Mouse (Mus musculus): ENCODE measurements around the gene Sprn.

DNA sequence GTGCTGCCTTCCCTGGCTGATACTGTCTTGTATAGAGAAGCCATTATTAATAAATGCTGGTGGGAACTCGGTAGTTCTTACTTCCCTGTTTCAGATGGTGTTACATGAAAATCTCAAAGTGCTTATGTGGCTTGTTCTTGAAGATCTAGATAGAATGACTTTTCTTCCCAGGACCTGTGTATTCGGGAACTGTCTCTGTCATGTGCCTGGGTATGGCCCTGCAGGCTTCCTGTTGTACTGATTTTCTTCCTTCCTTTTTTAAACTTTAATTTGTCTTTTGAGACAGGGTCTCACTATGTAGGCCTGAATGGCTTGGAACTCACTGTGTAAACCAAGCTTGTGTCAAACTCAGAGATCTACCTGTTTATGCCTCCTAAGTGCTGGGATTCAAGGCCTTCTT, 26.8 kb downstream of the Sprn start:
- TF ChIP-seq CTCF (IDR thresholded peaks at IDR 0.05) (no peak), EP300 (IDR thresholded peaks at IDR 0.05) (no peak)
